Mouse (Mus musculus) kidney, adult 8-10 months (tissue): Measurements from ENCODE around the gene Gnas.
A peak's percentile ranks its signal among the peaks of the same experiment; 100 is the strongest.
"Not testable (repeated sequence)": the region's sequence is repeated elsewhere in the genome, so short reads cannot be mapped to it uniquely, and the experiment has no call there.

Experiments used
- DNase-seq, 2 experiments: peaks; one replicate each; pipeline ENCODE4 v3.0.0; 2022

Gnas gene

DNA sequence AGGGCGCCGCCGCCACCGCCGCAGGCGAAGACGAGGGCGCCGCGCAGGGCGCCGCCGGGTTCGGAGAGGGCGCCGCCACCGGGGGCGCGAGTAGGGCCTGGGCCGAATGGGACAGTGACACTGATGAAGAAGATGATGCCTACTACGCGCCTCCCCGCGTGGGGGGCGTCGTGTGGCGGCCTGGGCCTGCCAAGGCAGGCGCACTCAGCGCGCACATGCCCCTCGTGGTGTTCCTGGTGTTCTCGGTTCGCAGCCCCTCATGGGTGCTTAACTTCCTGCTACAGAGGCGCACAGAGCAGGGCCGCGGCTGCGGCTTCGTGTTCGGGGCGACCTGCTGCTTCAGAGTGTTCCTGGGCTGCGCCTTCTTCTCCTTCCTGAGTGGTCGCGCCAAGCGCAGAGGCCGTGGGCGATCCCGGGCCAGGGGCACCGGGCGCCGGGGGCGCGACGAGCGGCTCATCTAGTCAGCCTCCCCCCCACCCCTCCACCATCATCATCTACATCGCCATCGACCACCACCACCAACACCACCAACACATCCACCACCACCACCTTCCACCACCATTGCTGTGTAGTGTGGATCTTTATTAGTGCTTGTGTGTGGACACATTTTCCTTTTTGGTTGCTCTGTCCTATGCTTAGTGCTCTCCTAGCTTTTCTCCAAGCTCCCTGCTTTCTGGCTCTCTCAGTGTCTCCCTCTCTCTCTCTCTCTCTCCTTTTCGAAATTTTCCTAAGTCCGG is 45.0 kb downstream of the Gnas start:
- no peak for DNase-seq

DNA sequence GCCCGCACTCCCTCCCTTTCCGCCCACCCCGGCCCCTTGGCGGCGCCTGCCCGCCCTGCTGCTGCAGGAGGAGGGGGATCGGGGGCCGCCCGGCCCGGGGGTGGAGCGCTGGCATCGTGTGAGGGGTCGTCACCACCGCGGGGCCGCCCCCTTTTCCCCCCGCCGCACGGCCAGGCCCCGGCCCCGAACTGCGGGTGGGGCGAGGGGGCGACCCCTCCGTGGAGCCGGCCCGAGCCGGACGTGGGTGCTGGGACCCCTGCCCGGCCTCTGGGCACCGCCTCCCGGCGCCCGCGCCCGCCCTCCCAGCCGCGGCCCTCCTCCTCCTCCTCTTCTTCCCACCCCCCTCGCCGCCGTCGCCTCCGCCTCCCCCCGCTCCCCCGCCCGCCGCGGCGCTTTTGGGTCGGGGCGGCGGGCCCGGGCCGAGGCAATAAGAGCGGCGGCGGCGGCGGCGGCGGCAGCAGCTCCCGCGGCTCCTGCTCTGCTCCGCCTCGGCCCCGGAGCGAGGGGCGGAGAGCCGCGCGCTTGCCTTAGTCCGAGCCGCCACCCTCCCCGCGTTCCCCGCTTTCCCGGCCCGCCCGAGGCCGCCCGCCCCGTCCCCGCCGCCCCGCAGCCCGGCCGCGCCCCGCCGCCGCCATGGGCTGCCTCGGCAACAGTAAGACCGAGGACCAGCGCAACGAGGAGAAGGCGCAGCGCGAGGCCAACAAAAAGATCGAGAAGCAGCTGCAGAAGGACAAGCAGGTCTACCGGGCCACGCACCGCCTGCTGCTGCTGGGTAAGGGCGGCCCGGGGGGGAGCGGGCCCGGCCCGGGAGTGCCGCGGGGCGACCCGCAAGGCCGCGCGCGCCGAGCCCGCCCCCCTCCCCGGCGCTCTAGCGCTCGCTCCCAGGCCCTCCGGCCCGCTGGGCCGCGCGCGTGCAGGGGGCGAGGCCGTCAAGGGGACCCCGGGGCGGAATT is 45.8 kb downstream of the Gnas start:
- DNase-seq, result peak; percentile 69

DNA sequence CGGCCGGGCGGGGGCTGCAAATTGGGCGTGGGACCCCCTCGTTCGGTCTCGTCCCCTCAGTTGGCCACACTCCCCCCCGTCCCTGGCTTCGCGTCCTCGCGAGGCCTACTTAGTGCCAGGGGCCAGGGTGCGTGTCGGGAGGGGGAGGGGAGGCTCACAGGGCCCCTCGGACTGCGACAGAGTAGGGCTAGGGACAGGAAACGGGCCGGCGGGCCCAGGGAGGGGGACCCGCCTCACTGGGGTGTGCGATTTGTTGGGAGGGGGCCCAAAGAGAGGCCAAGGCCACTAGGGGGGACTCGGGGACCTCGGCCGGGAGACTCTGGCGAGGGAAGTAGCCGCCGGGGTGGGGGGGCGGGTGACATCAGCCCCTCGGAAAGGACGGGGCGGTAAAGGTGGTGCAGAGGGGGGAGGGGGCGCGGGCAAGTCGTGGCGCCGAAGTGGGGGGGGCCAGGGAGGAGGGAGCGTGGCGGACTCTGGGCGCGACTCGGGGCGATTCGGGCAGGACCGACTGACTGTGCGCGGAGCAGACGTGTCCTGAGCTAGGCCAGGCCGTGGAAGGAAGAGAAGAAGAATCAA is 46.6 kb downstream of the Gnas start:
- peak; percentile 52 to 62 for DNase-seq

DNA sequence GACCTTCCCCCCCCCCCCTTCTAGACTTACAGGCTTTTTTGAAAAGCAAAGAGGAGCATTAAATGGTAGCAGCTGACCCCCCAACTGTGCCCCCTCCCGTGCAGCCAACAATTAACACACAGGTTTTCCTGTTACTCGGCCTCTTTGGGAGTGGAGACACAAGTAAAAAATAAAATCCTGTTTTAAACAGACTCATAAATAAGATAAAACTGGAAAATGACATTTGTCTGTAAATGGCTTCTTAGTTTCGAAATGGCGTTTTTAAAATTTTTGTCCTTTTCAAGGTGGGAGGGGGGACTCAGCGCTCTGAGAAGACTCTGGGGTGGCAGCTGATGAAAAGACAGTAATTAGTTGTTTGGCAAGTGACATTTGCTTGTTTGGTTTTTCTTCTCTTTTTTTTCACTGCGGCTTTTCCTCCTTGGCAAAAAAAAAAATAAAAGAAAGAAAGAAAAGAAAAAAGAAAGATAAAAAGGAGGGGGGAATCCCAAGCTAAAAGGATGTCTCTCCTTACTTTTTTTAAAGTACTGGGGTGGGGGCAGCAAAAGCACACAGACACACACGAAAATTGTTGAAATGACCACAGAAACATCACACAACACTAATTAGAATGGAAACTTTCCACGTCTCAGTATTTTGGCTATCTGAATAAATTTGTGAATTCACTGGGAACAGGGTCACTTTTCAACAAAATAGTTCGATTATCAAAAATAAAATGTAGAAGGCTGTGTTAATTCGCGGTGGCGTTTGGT is 47.3 kb downstream of the Gnas start:
- no peak for DNase-seq

DNA sequence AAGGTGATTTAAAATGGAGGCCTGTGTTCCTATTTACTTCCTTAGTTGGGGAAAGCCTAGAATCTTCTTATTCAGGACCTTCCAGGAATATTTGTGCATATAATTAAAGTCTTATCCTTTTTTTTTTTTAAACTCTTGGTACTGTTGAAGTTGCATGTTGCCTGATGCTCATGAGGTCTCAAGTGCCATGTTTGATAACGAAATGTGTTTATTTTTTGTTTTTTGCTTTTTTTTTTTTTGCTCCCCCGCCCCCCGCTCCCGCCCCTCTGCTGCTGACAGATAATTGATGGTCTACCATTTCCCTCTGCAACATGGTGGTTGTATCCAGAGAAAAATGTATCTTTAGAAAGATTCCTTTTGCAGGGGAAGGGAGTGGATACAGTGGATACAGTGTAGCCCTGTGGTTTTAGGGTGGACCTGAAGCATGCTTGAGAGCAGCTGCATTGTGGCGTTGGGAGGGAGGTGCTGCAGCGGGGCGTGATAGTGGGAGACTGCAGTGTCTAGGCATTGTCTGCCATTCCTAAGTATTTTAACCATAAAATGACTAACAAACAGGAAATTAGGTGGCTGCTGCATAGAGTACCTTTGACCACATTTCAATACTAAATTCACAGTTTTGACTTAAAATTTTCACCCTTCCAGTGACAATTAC is 49.2 kb downstream of the Gnas start:
- no peak for DNase-seq

DNA sequence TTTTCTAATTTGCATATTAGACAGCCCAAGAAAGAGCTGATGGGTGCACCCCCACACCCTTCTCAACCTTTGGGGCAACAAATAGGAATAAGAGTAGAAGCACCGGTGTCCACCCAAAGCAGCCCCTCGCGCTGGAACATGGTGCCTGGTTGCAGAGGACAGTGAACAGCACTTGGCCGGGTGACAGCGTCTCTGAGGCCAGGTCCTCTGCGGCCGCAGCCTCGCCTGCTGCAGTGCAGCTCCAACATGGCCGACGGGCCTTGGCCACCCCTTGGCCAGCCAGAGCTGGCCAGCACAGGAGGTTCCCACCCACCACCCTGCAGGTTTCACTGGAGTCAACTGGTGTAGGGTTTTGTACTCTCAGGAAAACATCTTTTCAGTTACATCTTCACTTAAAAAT is 50.3 kb downstream of the Gnas start:
- DNase-seq, result no peak

DNA sequence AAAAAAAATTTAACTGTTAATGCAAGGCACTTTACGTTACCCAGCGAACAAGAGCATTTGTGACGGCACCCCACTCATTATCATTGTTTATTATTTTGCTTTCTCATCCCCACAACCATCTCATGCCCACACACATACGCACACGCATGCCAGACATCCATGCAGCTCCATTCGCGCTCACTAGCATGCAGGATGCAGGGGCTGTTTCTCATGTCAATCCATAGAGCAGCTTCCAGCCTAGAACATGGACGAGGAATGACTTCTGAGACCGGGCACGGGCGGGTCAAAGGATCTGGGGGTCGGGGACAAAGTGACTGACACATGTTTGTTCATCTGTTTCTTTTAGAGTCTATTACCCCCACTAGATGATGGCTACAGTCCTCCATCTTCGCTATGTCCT is 53.2 kb downstream of the Gnas start:
- no peak for DNase-seq

DNA sequence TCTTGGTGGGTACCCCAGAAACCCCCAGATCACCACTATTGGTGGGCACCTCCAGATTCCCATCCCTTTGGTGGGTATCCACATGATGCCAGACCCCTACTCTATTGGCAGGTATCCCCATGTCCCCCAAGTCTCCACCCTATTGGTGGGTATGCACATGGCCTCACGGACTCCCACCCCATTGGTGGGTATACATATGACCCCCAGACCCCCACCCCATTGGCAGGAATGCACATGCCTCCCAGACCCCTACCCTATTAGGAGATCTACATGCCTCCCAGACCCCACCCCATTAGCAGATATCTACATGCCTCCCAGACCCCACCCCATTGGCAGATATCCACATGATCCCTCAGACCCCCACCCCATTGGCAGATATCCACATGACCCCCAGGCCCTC is 55.6 kb downstream of the Gnas start:
- no peak for DNase-seq

DNA sequence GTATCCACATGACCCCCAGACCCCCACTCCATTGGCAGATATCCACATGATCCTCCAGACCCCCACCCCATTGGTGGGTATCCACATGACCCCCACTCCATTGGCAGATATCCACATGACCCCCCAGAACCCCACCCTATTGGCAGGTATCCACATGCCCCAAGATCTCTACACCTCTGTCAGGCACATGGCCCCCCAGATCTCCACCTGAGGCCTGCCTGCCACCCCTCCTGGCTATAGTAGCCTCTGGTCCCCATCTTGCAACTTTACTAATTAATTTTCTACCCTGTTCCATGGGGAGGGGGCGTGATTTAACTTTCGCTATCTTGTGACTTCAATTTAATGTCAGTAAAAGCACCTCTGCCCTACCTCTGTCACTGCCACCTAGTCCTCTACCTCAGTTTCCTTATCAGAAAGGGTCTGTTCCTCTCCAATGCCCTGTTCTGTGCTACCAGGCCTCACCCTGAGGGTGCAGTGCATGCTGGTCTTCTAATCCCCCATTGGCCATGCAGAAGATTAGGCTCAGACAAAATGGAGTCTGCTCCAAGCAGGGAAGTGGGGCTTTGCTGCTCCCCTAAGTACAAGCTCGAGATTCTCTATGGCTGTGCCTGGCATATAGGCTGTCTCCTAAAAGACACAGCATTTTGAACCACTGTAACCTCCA is 56.2 kb downstream of the Gnas start:
- DNase-seq, result no peak

DNA sequence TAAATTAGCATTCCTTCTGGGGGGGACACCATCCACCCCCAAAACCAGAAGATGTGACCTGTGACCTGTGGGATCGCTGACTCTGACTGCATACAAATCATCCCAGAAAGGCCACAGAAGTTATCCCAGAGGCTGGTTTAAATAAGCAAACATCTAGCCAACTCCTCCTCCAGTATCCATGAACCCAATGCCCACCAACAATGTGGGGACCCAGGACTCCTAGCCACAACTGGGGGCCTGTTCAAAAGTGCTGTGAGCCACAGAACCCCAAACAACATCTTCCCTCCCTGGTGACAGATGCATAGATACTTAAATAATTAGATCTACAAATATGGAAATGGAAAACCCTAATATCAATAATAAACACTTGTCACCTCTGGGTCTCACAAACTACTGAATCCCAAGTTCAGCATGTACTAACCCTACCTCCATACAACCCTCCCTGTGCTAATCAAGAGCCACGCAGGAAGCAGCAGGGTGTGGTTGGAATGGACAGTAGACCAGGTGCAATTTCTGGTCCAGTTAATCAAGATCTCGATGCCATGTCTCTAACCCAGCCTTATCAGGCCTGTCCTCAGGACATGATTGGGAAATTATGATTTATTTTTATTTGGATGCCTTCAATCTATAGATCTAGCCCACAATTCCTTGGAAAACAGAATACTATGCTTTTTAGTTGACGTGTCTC is 56.9 kb downstream of the Gnas start:
- no peak for DNase-seq

DNA sequence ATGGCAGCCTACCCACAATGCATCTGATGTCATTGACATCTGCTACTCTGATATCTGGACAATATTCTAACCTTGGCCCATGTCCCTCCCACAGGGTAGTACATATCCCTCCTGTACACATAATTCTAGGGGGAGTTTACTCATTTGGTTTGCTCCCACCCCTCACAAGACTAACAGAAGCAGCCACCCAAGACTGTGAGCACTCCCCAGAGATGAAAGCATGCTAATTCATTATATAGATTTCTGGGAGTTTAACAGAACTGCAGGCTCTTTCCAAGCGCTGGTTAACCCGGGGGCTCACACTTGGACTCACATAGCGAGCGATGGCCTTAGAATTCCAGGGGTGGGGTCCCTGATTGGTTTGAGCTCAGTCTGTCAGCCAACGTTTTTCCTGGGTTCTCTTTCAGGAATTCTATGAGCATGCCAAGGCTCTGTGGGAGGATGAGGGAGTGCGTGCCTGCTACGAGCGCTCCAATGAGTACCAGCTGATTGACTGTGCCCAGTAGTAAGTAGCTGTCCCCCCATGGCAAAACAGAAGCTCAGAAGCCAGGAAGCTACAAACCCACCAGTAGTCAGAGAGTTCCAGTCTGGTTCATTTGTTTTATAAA is 58.8 kb downstream of the Gnas start:
- DNase-seq, result no peak

DNA sequence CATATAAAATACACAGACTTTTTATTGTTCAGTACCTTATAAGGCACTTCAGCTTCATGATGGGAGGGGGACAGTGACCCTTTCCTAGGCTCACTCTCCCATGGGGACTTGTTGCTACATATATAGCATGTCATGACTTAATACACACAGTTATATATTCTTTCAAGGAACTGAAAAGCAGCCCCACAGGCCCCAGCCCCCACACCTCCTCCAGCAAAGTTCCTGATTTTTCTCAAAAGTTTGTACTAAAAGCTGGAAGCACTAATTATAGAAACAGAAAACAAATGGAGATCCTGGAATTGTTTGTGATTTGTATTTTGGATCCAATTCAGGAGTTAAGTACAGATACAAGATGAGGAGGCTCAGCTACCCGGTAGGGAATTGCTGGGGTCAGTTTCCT is 59.4 kb downstream of the Gnas start:
- no peak for DNase-seq

DNA sequence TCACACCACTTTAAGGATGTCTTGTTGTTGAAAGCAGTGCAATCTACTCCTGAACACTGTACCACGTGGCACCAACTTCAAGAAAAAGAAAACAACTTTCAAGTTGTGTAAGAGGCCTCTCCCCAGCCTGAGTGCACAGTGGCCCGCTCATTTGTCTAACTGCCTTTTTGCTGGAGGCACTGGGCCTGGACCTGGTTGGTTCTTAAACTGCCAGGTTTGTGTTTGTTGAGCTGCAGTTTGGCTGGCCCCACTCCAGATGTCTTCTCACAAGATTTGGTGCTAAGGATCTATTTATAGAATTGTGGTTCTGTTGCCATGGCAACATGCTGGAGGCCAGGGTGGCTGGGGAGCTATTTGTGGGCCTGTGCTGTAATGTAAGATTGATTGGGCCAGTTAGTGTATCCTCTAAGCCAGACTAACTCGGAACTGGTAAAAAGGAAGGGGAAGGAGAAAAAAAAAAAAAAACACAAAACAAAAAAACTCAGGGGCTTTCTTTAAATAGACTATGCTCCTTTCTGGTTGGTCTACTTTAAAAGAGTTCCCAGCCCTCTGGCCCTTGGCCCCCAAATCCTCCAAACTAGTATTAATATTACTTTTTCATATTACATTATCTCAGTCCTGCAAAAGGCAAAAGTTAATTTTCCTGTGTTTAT is 60.0 kb downstream of the Gnas start:
- DNase-seq, result peak; percentile 88 to 95

DNA sequence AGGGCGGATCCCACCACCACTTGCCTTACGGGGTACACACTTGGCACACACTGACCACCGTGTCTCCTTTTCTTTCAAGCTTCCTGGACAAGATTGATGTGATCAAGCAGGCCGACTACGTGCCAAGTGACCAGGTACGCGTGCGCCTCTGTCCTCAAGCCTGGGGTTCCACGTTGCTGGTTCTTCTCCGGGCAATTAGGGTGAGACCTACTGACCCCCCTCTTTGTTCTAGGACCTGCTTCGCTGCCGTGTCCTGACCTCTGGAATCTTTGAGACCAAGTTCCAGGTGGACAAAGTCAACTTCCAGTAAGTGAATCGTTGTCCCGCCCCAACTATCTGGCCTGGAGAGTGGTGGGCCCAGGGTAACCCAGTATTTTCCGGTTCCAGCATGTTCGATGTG is 60.9 kb downstream of the Gnas start:
- DNase-seq, result no peak

DNA sequence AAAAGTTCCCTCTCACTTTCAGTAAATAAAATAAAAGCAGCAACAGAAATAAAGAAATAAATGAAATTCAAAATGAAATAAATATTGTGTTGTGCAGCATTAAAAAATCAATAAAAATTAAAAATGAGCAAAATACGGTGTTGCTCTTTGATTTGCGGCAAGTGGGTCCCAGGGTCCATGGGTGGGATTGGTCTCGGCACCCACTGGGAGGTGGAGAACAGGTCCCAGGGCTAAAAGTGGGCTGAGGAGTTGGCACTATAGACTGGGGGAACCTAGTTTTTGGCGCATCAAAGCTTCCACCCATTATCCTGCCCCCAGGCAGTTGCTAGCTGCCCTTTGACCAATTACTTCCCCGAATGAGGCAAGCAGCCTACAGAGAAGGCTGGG is 62.5 kb downstream of the Gnas start, which contains the start of gene Gm20721:
TSS of gene Gm20721 (minus strand) at position 101 of the 387 bp plus-strand sequence.
- no peak for DNase-seq

DNA sequence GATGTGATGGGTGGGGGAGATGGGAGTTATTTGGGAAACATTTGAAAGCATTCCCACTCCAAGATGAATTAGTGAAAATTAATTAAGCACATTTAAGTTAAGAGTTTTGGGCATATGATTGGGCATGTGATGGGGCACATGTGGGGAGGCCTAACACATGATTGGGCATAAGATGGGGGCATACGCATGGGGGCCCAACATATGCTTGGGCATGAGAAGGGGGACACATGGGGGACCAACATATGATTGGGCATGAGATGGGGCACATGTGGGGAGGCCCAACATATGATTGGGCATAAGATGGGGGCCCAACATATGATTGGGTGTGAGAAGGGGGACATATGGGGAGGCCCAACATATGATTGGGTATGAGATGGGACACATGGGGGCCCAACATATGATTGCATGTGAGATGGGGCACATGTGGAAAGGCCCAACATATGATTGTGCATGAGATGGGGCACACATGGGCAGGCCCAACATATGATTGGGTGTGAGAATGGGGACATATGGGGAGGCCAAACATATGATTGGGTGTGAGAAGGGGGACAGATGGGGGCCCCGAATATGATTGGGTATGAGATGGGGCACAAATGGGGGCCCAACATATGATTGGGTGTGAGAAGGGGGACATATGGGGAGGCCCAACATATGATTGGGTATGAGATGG is 63.0 kb downstream of the Gnas start:
- DNase-seq, result not testable (repeated sequence)

DNA sequence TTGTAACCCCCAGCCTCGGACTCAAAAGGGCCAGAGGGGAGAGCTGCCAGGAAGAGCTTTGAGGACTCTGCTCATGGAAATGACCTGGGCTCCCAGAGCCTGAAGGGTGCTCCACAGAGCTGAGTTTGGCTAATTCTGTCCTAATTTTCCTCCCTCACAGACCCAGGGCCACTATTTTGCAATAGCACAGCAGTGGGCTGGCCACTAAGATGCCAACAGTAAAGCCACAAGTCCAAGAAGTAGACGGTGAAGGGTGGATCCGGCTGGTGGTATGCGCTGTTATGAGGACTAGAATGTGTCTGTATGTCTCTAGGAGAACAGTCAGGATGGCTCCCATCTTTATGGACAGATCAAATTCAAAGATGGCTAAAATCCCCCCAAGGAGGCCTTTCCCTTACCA is 74.4 kb downstream of the Gnas start:
- DNase-seq, result no peak

DNA sequence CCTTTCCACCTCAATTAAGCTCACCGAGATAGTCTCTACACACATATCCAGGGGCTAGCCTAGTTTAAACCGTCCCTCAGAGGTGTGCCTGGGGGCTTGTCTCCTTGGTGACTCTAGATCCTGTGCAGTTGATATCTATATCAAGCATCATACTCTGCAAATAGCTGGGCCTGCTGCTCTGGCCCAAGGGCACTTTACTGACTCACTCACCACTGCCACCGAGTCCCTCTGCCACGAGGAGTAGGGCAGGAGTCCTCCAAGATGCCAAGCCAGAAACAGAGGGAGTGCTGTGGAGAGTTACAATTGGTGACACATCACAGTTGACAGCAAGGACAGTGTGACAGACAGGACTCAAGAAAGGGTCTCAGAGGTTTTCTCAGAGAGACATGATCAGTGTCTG is 75.5 kb downstream of the Gnas start:
- DNase-seq, result no peak

DNA sequence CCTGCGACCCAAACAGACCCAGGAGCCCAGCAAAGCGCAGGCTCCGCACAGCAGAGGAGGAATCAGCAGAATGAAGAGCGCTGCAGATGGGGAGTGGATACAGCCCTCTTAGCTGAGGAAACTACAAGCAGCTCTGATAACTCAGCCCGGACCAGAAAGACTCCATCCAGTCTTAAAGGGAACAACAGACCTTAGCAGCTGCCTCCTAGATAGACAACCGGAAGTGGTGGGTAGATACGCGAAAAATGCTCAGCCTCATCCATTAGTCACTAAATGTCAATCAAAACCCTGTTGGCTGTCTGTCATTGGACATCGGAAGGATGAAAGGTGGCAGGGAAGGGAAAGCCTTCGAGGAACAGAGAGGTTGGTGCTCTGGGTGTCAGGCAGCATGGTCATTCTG is 82.5 kb downstream of the Gnas start:
- DNase-seq, result no peak

DNA sequence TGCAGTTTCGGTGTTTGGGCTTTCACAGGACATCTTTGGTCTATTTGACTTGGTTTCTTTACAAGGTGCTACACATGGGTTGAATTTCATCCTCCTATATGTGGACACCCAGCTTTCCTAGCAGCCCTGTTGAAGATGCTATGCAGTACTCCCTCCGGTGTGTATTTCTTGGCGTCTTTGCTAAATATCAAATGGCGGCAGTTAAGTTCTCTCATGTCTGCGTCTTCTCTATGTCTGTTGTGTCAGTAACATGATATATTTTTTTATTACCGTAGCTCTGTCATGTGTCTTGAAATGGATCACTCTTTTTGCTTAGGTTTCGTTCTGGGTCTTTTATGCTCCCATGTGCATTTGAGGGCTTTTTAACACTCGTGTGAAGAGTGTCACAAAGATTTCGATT is 96.9 kb downstream of the Gnas start:
- DNase-seq, result no peak
